Mouse (Mus musculus) erythroid progenitor cell, adult 5-6 weeks (primary cell): Measurements from ENCODE around the gene Hid1. TPM values are rescaled to one million over a fixed set of nuclear protein-coding genes. Genes with fewer than 3 reads are reported as not detected.

Source experiments
- ATAC-seq: replicated peaks from 2 replicates; pipeline ENCODE4 v1.8.0; 2016; ENCODE audit warnings: moderate number of reproducible peaks, mild to moderate bottlenecking, moderate TSS enrichment, inconsistent platforms; ENCODE audit not compliant: poor library complexity, low FRiP score, severe bottlenecking
- total RNA-seq, 2 experiments: library from RNA; stranded (forward) in 1 of 2; stranded (reverse) in 1 of 2; fragments of 150-400 nt in 1 of 2; fragments of 186-747, 209-891 nt in 1 of 2; gene quantifications; 2 replicates each; pipeline versions ENCODE4 v1.2.3 to v1.2.4; 2015 to 2017; ENCODE audit warnings: low replicate concordance in 2 of 2

Hid1 gene
- total RNA-seq, 2 experiments from 2014 or later, result not detected

DNA sequence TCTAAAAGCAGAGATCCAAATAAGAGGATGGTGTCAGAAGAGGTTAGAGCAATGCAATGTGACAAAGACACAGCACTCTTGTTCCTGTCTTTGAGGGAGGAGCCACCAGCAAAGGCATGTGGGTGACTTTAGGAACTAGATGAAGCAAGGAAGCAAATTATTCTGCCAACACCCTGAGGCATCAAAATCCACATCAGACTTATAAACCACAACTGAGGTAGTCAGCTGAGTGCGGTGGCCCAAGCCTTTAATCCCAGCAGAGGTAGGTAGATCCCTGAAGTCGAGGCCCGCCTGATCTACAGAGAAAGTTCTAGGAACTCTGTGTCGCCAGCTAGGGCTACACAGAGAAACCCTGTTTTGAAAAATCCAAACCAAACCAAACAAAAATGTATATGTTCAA lies 9.7 kb upstream of the Hid1 start:
- ATAC-seq, result no peak

DNA sequence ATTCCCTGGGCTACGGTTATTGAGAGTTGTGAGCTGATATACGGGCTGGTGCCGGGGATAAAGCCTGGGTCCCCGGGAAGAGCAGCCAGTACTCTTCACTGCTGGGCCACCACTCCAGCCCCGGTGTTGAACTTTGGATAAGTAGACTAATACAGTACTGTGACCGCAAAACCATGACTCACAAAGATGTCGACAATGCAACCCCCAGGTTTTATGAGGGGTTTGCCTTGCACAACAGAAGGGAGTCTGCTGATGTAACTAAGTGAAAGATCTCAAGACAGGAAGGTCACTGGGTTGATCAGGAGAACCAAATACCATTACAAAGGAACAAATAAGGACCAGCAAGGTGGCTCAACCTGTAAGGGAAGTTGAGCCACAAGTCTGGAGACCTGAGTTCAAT lies 9.2 kb upstream of the Hid1 start:
- ATAC-seq, result no peak

DNA sequence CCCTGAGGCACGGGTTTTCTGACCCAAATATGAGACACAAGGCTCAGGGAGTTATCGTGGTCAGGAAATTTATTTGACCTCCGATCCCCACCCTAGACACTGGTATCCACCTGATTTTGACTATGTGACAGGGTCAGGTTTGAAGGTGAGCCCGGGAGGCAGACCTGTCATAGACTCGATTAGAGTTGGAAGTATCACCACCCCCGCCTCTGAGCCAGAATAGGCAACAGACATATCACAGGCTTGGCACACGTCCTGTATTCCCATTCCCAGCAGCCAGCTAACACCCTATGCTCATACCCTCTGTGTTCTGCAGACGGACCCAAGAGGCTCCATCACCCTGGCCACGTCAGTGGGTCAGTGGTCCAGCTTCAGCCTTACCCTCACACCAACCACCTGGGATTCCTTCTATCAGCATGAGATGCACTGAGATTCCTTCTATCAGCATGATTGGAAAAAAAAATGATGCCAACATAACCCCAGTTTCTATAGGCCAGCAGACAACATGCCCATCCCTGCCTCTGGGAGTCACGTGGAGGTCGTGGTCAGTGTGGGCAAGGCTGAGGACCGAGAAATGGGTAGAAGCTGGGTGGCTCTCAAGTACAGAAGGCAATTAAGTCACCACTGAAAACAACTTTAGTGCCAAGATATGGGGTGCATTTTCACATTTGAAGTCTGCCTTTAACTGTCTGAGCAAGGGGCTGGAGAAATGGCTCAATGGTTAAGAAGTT lies 7.3 kb upstream of the Hid1 start:
- ATAC-seq, result no peak

DNA sequence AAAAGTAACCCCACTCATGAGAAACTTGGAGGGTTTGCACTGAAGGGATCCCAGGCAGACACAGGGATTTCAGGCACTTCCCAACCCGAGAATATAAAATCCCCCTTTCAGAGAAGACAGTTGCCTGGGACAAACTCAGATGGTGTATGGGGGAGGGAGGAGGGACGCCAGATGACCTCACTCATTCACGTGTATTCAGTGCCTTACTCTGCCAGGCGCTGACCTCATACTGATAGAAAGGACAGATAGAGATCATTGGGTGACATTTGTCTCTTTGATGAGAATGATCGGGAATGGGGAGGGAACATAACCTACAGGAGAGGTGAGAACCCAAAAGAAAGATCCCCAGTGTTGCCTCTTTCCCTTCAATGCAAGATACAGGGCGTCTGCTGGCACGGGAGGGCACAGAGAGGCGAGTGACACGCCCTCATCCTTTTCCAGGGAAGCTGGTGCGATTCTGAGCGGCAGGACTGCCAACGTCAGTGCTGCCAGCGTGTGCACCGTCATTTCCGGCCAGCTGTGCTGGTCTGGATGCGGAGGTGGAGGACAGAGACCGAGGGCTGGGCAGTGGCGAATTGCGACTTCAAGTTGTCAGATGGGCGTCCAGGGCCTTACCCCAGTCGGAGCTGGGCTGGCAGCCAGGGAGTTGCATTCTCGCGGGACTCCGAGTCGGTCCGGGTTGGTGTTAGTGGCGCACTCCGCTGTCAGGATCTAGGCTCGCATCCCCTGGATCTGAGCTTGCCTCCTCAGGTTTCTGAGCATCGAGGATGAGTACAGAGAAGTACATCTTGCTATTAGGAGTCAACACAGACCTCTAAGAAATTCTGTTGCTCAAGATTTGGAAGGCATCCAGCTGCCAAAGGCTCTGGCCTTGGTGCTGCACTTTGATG lies 6.5 kb upstream of the Hid1 start:
- ATAC-seq, result no peak

DNA sequence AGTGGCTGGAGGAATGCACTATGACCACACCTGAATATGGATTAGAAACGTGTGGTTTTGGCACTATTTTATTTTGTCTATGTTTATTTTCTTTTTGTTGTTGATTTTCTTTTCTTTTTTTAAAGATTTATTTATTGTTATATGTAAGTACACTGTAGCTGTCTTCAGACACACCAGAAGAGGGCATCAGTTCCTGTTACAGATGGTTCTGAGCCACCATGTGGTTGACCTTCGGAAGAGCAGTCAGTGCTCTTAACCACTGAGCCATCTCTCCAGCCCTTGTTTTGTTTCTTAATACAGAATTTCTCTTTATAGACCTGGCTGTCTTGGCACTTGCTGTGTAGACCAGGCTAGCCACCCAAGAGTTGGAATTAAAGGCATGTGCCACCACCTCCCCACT lies 5.2 kb upstream of the Hid1 start:
- ATAC-seq, result no peak

DNA sequence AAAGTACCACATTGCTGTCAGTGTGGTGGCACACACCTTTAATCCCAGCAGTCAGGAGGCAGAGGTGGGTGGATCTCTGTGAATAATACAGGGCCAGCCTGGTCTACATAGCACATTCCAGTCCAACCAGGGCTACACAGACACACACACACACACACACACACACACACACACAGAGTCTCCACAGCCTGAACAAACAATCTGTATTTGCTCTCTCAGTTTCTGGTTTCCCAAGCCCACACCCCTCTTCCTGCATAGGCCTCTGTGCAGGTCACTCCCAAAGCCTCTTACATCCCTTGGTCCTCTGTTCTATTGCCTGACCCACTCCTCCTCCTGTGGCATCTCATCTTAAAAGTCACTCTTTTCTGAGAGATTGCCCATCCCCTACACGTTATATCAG lies 4.5 kb upstream of the Hid1 start:
- no peak for ATAC-seq

DNA sequence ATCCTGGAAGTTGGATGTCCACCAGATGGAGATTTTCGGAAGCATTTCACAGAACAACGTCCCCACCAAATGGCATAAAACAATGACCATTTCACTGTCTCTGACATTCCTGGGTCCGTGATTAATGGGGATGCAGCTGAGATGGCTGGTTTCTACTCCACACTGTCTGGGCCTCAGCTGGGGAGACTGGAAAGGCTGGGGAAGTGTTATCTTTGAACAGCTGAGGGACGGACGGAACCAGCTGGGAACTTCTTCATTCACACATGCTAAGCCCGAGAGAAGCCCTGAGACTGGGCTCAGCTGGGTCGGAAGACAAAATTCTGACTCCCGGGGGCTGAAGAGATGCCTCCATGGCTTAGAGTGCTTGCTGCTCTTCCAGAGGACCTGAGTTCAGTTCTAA lies 3.8 kb upstream of the Hid1 start:
- no peak for ATAC-seq

DNA sequence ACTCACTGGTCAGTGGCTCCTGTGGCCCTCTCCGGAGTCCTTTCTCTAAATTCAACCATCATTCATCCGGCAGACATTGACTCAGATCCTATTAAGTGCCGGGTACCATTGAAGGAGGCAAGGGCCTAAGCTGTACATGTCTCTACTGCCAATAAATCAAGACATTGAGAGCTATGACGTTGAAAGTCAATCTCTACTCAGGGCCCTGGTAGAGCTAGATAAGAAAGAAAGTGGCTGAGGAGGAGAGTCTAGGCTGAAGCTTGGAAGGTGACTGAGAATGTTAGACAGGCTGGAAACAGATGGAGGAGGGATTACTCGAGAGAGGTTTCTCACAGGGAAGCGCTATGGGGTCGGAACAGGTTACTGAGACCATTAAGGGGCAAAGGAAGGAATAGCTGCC lies 2.8 kb upstream of the Hid1 start:
- ATAC-seq, result no peak

DNA sequence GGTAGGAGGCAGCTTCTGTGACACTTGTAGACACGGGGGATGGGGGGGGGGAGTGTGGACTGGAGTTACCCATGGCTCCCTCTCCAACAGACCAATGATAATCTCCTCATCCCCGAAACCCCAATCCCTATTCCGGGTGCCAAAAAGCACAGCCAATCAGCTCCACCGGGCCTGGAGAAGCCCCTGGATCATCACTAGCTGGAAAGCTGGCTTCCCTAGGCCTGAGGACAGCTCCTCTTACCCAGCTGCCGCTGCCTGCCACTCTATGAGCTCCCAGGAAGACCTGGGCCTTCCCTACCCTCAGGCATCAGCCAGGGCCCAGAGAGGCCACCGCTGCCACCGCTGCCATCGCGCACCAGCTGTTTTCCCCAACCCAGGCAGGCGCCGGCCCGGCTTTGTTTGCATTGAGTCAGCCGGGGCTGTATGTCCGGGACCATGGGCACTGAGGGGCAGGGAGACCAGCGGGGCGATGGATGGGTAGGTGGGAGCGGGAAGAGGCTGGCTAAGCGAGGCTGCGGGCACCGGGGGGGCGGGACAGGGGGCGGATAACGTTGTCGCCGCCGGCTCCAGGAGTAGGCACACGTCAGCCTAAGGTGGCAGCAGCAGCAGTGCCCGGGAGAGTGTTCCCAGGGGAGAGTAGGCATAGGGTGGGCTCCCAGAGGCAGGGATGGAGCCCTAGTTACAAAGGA lies 706 bp downstream of the Hid1 start:
- no peak for ATAC-seq

DNA sequence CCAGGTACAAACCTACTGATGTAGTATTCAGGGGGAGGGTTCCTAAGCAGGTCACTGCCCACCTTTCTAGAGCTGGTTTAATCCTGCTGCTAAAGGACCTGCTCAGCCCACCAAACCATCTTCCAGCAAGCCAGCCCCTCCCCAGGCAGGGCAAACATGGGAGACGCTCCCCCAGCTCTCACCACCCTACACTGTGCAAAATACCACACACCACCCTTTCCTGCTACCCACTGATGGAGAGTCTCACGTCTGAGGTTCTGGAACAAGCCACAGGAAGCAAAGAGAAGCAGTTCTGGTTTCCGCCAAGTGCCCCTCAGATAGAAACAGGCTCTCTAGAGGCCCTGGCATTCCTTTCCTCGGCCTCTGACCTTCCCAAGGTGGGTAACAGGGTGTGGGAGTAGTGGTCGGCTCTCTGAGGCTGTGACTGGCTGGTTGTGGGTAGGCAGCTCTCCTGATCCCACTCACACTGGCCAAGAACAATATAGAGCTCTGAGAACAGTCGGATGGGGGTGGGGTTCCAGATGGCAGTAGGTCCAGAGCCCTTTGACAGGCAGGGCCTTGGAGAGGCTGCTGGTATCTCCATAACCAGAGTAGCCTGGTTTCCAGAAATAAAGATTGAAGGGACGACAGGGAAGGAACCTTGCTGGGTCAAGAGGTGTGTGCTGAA lies 1.4 kb downstream of the Hid1 start:
- ATAC-seq, result no peak

DNA sequence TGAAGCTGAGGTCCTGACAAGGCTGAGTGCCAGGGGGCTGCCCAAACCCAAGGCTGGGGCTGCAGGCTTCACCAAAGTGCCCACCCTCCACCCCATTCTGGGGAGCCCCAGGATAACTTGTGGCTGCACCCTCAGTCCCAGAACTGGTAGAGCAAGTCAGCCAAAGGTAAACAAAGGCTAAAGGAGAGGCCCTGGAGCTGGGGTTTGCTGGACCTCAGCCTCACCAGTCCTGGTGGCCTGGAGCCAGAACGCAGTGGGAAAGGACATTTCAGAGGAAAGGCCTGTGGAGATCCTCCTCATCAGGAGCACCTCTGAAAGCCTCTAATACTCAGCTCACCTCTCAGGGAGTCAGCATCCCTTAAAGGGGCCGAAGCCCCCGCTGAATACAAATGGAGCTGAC lies 3.4 kb downstream of the Hid1 start:
- ATAC-seq, result no peak

DNA sequence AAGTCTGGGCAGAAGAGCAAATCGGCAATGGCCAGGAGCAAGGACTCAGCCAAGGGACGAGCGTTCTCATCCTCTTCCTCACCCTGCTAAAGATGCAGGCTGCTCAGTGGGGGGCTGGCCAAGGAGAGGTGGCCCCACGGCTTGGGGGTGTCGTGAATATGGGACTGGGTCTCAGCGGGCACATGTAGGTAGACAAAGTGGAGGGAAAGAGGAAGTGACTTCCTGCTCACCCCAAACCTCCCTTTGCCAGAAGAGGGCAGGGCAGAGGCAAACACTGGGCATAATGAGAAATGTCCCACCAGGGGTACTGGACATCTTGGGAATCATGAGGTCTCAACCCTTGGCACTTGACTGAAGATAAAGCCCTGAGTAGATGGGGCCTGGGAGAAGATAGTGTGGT lies 7.8 kb downstream of the Hid1 start:
- no peak for ATAC-seq

DNA sequence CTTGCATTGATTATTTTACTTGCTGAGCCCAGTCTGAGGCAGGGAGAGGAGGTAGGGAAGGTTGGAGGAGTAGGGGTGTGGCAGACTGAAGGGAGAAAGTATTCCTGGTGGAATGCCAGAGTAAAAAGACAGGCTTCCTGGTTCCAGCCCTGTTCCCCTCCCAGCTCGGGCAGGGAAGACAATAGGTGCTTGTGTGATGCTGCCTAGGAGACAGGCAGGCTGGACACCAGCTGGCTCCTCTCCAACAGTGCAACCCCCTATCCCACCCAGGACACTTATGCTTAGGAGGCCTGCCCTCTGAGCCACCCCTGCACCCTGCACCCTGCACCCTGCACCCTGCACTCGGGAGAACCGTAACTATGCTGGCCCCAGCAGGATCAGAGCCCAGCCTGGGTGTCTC lies 8.3 kb downstream of the Hid1 start:
- ATAC-seq, result no peak

DNA sequence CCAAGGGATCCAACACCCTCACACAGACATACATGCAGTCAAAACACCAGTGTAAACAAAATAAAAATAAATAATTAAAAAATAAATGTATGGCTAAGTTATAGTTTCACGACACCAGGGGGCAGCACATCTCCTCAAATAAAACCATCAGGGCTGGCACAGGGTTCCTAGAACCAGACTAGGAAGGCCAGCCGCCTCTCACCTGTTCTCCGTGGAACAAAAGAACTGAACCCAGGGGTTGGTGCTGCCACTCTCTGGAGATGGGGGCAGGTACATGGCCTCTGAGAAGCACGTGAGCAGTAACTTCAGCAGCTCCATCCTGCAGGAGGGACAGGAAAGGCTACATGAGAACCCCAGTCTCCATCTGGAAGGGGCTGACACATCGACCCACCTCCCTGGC lies 9.1 kb downstream of the Hid1 start:
- no peak for ATAC-seq

DNA sequence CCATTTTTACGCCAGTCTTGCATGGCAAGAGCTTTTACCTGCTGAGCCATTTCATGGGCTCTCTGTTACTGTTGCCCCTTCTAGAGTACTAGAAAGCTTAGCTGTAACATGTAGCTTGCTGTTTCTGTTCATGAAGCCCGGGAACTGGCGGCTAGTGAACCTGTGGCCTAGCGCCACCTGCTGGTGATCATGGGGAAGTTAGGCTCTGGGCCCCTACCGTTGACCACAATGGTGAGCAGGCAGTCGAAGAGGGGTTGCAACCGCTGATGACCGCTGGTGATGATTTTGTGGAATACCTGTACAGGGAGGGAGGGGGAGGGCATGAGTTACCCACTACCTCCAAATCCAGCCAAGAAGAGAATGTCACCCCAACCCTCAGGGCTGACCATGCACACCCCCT lies 13.4 kb downstream of the Hid1 start:
- ATAC-seq, result peak; percentile 68

DNA sequence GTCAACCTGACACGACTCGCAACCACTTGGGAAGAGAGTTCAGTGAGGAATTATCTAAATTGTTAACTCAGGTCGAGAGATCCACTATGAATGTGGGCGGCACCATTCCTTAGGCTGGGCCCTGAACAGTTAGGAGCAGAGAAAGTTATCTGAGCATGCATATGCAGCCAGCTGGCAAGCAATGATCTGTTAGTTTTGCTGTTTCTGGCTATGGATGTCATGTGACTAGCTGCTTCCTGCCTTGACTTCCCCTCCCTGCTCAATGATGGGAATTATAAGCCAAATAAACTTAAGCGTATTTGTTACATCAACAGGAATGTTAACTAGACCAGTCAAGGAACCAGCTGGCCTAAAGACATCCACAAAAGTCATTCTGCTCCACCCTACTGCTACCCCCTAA lies 14.2 kb downstream of the Hid1 start:
- ATAC-seq, result no peak

DNA sequence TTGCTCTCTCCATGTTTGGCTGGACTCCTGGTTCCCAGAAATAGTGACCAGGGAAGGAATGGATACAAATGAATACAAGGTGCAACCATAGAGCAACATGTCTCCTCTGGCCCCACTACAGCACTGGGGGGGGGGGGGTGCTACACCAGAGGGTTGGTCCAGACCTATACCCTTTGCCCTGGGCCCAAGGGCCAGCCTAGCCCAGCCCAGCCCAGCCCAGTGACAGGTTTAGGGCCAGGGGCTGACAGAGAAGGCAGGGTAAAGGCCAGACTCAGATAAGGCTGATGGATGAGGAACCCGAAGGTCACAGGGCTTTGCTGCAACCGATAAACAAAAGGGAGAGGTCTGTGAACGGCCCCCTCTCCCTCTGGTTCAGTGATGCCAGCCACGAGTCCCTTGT lies 17.6 kb downstream of the Hid1 start:
- ATAC-seq, result no peak

DNA sequence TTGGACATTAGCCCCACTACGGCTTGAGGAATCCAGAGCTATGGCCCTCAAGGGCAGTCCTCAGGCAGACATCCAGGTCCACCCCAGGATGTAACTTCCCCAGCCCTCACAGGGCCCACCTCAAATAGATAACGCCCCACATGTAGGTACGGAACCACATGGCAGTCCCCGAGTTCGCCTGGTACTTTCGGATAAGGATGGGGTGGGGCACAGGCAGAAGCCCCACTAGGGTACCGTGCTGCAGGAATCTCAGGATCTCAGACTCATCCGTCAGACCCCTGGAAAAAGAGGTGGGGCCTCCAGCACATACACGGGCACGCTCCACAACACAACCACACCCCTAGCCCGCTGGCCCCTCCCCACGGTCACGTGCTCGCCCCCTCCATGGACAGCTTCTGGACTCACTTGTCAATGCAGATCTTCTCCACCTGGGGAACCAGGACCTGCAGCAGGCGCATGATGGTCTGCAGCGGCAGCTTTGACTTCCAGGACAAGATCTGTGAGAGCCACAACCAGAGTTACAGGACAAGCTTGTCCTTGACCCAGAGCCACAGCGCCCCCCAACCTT lies 18.8 kb downstream of the Hid1 start:
- ATAC-seq, result no peak

DNA sequence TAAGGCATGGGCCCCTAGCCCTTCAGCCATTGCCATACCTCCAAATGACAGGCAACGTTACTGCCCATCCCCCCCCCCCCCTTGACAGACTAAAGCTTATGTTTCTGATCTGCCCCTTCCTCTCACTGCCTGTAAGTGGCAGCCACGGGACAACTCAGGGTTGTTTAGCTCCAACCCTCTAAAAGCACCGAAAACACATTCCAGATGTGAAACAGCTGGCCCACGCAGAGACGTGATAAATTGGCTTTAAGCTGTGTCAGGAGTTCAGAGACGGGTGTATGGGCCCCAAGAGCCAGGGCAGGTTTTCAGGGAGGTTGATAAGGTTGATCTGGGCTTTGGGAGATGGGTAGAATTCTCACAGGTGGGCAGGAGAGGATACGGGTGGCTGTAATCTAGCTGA lies 22.0 kb downstream of the Hid1 start:
- no peak for ATAC-seq

DNA sequence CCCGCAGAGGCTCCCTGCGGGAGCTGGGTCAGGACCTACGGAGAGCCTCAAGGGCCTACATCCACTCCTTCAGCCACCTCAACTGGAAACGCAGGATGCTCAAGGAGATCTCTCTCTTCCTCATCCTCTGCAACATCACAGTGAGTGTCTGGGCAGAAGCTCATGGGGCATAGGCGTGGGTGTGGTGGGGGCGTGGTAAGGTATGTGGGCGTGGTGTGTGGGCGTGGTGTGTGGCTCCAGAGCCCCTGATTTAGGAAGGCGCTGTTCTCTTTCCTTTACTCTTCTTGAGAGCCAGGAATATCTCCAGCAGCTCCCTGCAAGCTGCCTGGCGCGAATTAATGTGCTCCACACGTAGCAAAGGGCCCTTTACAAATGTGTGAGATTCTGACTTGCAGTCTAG lies 22.6 kb downstream of the Hid1 start:
- no peak for ATAC-seq
